Mouse (Mus musculus) CH12.LX (cell line): Measurements from ENCODE around the gene Rtn4ip1. TPM values are rescaled to one million over a fixed set of nuclear protein-coding genes. Genes with fewer than 3 reads are reported as not detected.
A peak's percentile ranks its signal among the peaks of the same experiment; 100 is the strongest.

ENCODE experiments used
- DNase-seq: peaks from one replicate; pipeline ENCODE4 v3.0.0-alpha.2; 2013; ENCODE audit errors: extremely low read depth
- H3K27ac ChIP-seq: 2 replicates; pipeline ENCODE4 v1.5.1; 2012; ENCODE audit warnings: low read depth, mild to moderate bottlenecking, control low read depth, moderate library complexity; ENCODE audit not compliant: insufficient read depth
- H3K27me3 ChIP-seq: replicated peaks from 2 replicates; pipeline ENCODE3; 2012; ENCODE audit warnings: inconsistent platforms
- H3K36me3 ChIP-seq, 2 experiments: replicated peaks in 1 of 2; 2 replicates each; pipeline versions ENCODE3 to v1.6.1; 2012; ENCODE audit warnings: inconsistent platforms in 1 of 2, low read length in 1 of 2, mild to moderate bottlenecking in 1 of 2, mixed read lengths in 1 of 2, moderate library complexity in 1 of 2; ENCODE audit not compliant: control insufficient read depth in 1 of 2, insufficient read depth in 1 of 2
- H3K4me1 ChIP-seq, 2 experiments: 2 replicates each; pipeline ENCODE4 v1.6.1; 2012; ENCODE audit warnings: inconsistent platforms in 1 of 2, moderate library complexity in 1 of 2; ENCODE audit not compliant: insufficient read depth in 2 of 2, control insufficient read depth in 1 of 2
- H3K4me2 ChIP-seq: 2 replicates; pipeline ENCODE4 v1.6.1; 2012; ENCODE audit warnings: low read depth, mild to moderate bottlenecking, control low read depth; ENCODE audit not compliant: poor library complexity, insufficient read depth, severe bottlenecking
- H3K4me3 ChIP-seq, 3 experiments: fragments of 150-350 bp in 1 of 3; sonication (generic) in 1 of 3; replicated peaks in 1 of 3; 2 replicates each; pipeline versions ENCODE3 to v1.5.1; 2011 to 2012; ENCODE audit warnings: low read depth in 2 of 3, low read length in 2 of 3, mild to moderate bottlenecking in 2 of 3, moderate library complexity in 2 of 3, control low read depth in 1 of 3, improper control_type of control experiment in 1 of 3, inconsistent platforms in 1 of 3, mixed read lengths in 1 of 3; ENCODE audit not compliant: poor library complexity in 1 of 3
- H3K79me2 ChIP-seq: replicated peaks from 2 replicates; pipeline ENCODE4 v1.6.1; 2012; ENCODE audit warnings: mild to moderate bottlenecking, moderate library complexity; ENCODE audit not compliant: control insufficient read depth, poor library complexity, insufficient read depth, severe bottlenecking; ENCODE audit errors: extremely low read depth
- H3K9ac ChIP-seq: 2 replicates; pipeline ENCODE4 v1.6.1; 2012; ENCODE audit warnings: low read depth, mild to moderate bottlenecking, control low read depth, moderate library complexity; ENCODE audit not compliant: insufficient read depth
- H3K9me3 ChIP-seq: replicated peaks from 2 replicates; pipeline ENCODE3; 2012; ENCODE audit warnings: low read length, inconsistent platforms, mixed read lengths
- BHLHE40 ChIP-seq: IDR thresholded peaks from 2 replicates; pipeline ENCODE4 v1.6.1; 2011; ENCODE audit warnings: mild to moderate bottlenecking, low read depth, low read length, improper control_type of control experiment
- CHD1 ChIP-seq: IDR thresholded peaks from 2 replicates; pipeline ENCODE4 v1.6.1; 2012; ENCODE audit warnings: low read depth, low read length, improper control_type of control experiment, inconsistent platforms
- CHD2 ChIP-seq: IDR thresholded peaks from 2 replicates; pipeline ENCODE4 v1.6.1; 2011; ENCODE audit warnings: low read length, improper control_type of control experiment
- CTCF ChIP-seq, 2 experiments: IDR thresholded peaks in 1 of 2; conservative IDR thresholded peaks in 1 of 2; 2 replicates each; pipeline ENCODE4 v1.5.1; 2011 to 2012; ENCODE audit warnings: low read depth in 2 of 2, low read length in 2 of 2, improper control_type of control experiment in 1 of 2, inconsistent platforms in 1 of 2, mild to moderate bottlenecking in 1 of 2, moderate library complexity in 1 of 2
- E2F4 ChIP-seq: IDR thresholded peaks from 2 replicates; pipeline ENCODE4 v1.6.1; 2011; ENCODE audit warnings: low read depth, low read length, improper control_type of control experiment; ENCODE audit not compliant: insufficient replicate concordance
- ELF1 ChIP-seq: IDR thresholded peaks from 2 replicates; pipeline ENCODE4 v1.6.1; 2014; ENCODE audit warnings: low read depth, mild to moderate bottlenecking, inconsistent platforms, low read length, improper control_type of control experiment
- EP300 ChIP-seq: IDR thresholded peaks from 2 replicates; pipeline ENCODE4 v1.6.1; 2011; ENCODE audit warnings: low read length, improper control_type of control experiment
- ETS1 ChIP-seq: conservative IDR thresholded peaks from 2 replicates; pipeline ENCODE4 v1.6.1; 2012; ENCODE audit warnings: low read depth, mild to moderate bottlenecking, inconsistent platforms, low read length, improper control_type of control experiment, moderate library complexity
- GABPA ChIP-seq: IDR thresholded peaks from 2 replicates; pipeline ENCODE4 v1.6.1; 2012; ENCODE audit warnings: low read depth, low read length, improper control_type of control experiment, inconsistent platforms; ENCODE audit not compliant: insufficient replicate concordance
- HCFC1 ChIP-seq: IDR thresholded peaks from 2 replicates; pipeline ENCODE4 v1.6.1; 2012; ENCODE audit warnings: low read depth, mild to moderate bottlenecking, inconsistent platforms, low read length, improper control_type of control experiment
- IRF4 ChIP-seq: IDR thresholded peaks from 2 replicates; pipeline ENCODE4 v1.6.1; 2014; ENCODE audit warnings: low read depth, mild to moderate bottlenecking, inconsistent platforms, low read length, improper control_type of control experiment
- JUND ChIP-seq: conservative IDR thresholded peaks from 2 replicates; pipeline ENCODE4 v1.6.1; 2011; ENCODE audit warnings: low read depth, low read length, improper control_type of control experiment
- KAT2A ChIP-seq: IDR thresholded peaks from 2 replicates; pipeline ENCODE4 v1.6.1; 2012; ENCODE audit warnings: low read length, improper control_type of control experiment, inconsistent platforms; ENCODE audit not compliant: insufficient replicate concordance
- MAX ChIP-seq: IDR thresholded peaks from 2 replicates; pipeline ENCODE4 v1.6.1; 2011; ENCODE audit warnings: low read length, improper control_type of control experiment
- MAZ ChIP-seq: IDR thresholded peaks from 2 replicates; pipeline ENCODE4 v1.6.1; 2012; ENCODE audit warnings: low read depth, mild to moderate bottlenecking, inconsistent platforms, low read length, improper control_type of control experiment, moderate library complexity
- MEF2A ChIP-seq: IDR thresholded peaks from 2 replicates; pipeline ENCODE4 v1.6.1; 2014; ENCODE audit warnings: low read depth, mild to moderate bottlenecking, inconsistent platforms, low read length, improper control_type of control experiment, borderline replicate concordance
- MXI1 ChIP-seq: IDR thresholded peaks from 2 replicates; pipeline ENCODE4 v1.6.1; 2011; ENCODE audit warnings: mild to moderate bottlenecking, low read depth, low read length, improper control_type of control experiment
- MYC ChIP-seq: IDR thresholded peaks from 2 replicates; pipeline ENCODE4 v1.6.1; 2011; ENCODE audit warnings: low read depth, mild to moderate bottlenecking, improper control_type of control experiment, low read length
- NRF1 ChIP-seq: IDR thresholded peaks from 2 replicates; pipeline ENCODE4 v1.6.1; 2014; ENCODE audit warnings: low read depth, mild to moderate bottlenecking, inconsistent platforms, low read length, improper control_type of control experiment, moderate library complexity
- PAX5 ChIP-seq: IDR thresholded peaks from 2 replicates; pipeline ENCODE4 v1.6.1; 2012; ENCODE audit warnings: low read length, inconsistent platforms, mixed read lengths
- POLR2A ChIP-seq: IDR thresholded peaks from 2 replicates; pipeline ENCODE4 v1.6.1; 2011; ENCODE audit warnings: low read depth, mild to moderate bottlenecking, improper control_type of control experiment, low read length
- POLR2AphosphoS2 ChIP-seq: IDR thresholded peaks from 2 replicates; pipeline ENCODE4 v1.6.1; 2011; ENCODE audit warnings: low read depth, low read length, improper control_type of control experiment
- RAD21 ChIP-seq: IDR thresholded peaks from 2 replicates; pipeline ENCODE4 v1.6.1; 2011; ENCODE audit warnings: low read depth, mild to moderate bottlenecking, low read length, improper control_type of control experiment, moderate library complexity
- SIN3A ChIP-seq: IDR thresholded peaks from 2 replicates; pipeline ENCODE4 v1.6.1; 2012; ENCODE audit warnings: low read length, improper control_type of control experiment, inconsistent platforms
- SMC3 ChIP-seq: IDR thresholded peaks from 2 replicates; pipeline ENCODE4 v1.6.1; 2011; ENCODE audit warnings: low read depth, low read length, improper control_type of control experiment
- TBP ChIP-seq: conservative IDR thresholded peaks from 2 replicates; pipeline ENCODE4 v1.6.1; 2011; ENCODE audit warnings: low read depth, low read length, improper control_type of control experiment
- TCF12 ChIP-seq: IDR thresholded peaks from 2 replicates; pipeline ENCODE4 v1.6.1; 2014; ENCODE audit warnings: low read depth, mild to moderate bottlenecking, inconsistent platforms, low read length, improper control_type of control experiment
- UBTF ChIP-seq: IDR thresholded peaks from 2 replicates; pipeline ENCODE4 v1.6.1; 2012; ENCODE audit warnings: low read depth, mild to moderate bottlenecking, inconsistent platforms, low read length, improper control_type of control experiment, moderate library complexity
- USF1 ChIP-seq: IDR thresholded peaks from 2 replicates; pipeline ENCODE4 v1.6.1; 2014; ENCODE audit warnings: low read depth, mild to moderate bottlenecking, inconsistent platforms, low read length, improper control_type of control experiment
- ZC3H11A ChIP-seq: IDR thresholded peaks from 2 replicates; pipeline ENCODE4 v1.6.1; 2012; ENCODE audit warnings: low read depth, mild to moderate bottlenecking, inconsistent platforms, low read length, improper control_type of control experiment
- ZKSCAN1 ChIP-seq: IDR thresholded peaks from 2 replicates; pipeline ENCODE4 v1.6.1; 2012; ENCODE audit warnings: low read depth, inconsistent platforms, low read length, improper control_type of control experiment, borderline replicate concordance
- ZMIZ1 ChIP-seq: IDR thresholded peaks from 2 replicates; pipeline ENCODE4 v1.6.1; 2012; ENCODE audit warnings: low read depth, mild to moderate bottlenecking, inconsistent platforms, low read length, improper control_type of control experiment
- ZNF384 ChIP-seq: IDR thresholded peaks from 2 replicates; pipeline ENCODE4 v1.6.1; 2012; ENCODE audit warnings: low read depth, low read length, improper control_type of control experiment, inconsistent platforms
- dilution Hi-C: fragments of 300-500 bp; cut with MboI; formaldehyde crosslinking; loops from 2 replicates; pipeline ENCODE4 v1.14.3; 2020; ENCODE audit warnings: low sequenced_read_pairs; ENCODE audit not compliant: extremely low pct_unique_long_range_greater_than_20kb, extremely low pct_ligation_motif_present
- in situ Hi-C: fragments of 300-500 bp; cut with MboI; formaldehyde crosslinking; loops from 3 replicates; pipeline ENCODE4 v1.14.3; 2019; ENCODE audit warnings: low sequenced_read_pairs, low pct_ligation_motif_present, low pct_unique_long_range_greater_than_20kb, mixed read lengths
- polyA plus RNA-seq: library from polyadenylated mRNA; unstranded; fragments of >175 nt; gene quantifications from 2 replicates; pipeline ENCODE4 v1.2.1, GENCODE M21; 2012; ENCODE audit warnings: low read depth; ENCODE audit not compliant: insufficient read length
- total RNA-seq, 2 experiments: library from RNA; depleted of rRNA; stranded (reverse); fragments of 300-350 nt in 1 of 2; fragments of >200 nt in 1 of 2; gene quantifications; 2 replicates each; pipeline ENCODE4 v1.2.3; 2012 to 2014

Rtn4ip1 gene
- total and polyA plus RNA-seq, 3 experiments = 11.5 to 68.3 (median 24.7) TPM

- Histone ChIP-seq H3K9ac (peak overlapping the region; percentile 70), H3K9me3 (no peaks in the 10 kb centered on the region), H3K27me3 (no peaks in the 10 kb centered on the region), H3K4me2 (peak overlapping the region; percentile 88), H3K36me3 (peaks cover 5 to 13% of the 10 kb centered on the region in 2 experiments), H3K79me2 (no peaks in the 10 kb centered on the region), H3K4me1 (peaks cover 6 to 25% of the 10 kb centered on the region in 2 experiments), H3K4me3 (peak overlapping the region; percentile 23 to 89 (median 46)), H3K27ac (no peak overlapping the region)
- dilution Hi-C loops (no loop called here), in situ Hi-C loops (no loop called here)
- DNase-seq = peak; percentile 62
- no peak for TF ChIP-seq PAX5
- TF ChIP-seq GABPA = no peak
- no peak for TF ChIP-seq EP300
- 0 out of 2 replicates have a peak, but pooled peaks have one; percentile 20 for TF ChIP-seq MEF2A
- no peak for TF ChIP-seq JUND
- TF ChIP-seq ZC3H11A = no peak
- no peak for TF ChIP-seq TCF12
- TF ChIP-seq CHD1 = no peak
- TF ChIP-seq ELF1 = no peak
- no peak for TF ChIP-seq IRF4
- TF ChIP-seq E2F4 = no peak
- no peak for TF ChIP-seq ZKSCAN1
- no peak for TF ChIP-seq ZNF384
- TF ChIP-seq SIN3A = 0 out of 2 replicates have a peak, but pooled peaks have one; percentile 54
- TF ChIP-seq USF1 = no peak
- no peak for TF ChIP-seq UBTF
- 0 out of 2 replicates have a peak, but pooled peaks have one; percentile 10 for TF ChIP-seq MAX
- no peak for TF ChIP-seq MXI1
- TF ChIP-seq NRF1 = no peak
- no peak for TF ChIP-seq MYC
- peak; percentile 48 to 82 for TF ChIP-seq CTCF (conservative IDR thresholded peaks at IDR 0.05 in 1 of 2, IDR thresholded peaks at IDR 0.05 in 1 of 2; ENCODE audit: low read depth in 2 of 2, low read length in 2 of 2)
- TF ChIP-seq HCFC1 = no peak
- peak; percentile 55 for TF ChIP-seq RAD21
- TF ChIP-seq POLR2A = no peak
- TF ChIP-seq POLR2AphosphoS2 = no peak
- TF ChIP-seq CHD2 = no peak
- TF ChIP-seq KAT2A = no peak
- TF ChIP-seq ZMIZ1 = no peak
- TF ChIP-seq BHLHE40 = no peak
- TF ChIP-seq MAZ = 0 out of 2 replicates have a peak, but pooled peaks have one; percentile 66
- no peak for TF ChIP-seq TBP
- peak; percentile 73 for TF ChIP-seq SMC3
- no peak for TF ChIP-seq ETS1
These were observed 100.7 kb downstream of the Rtn4ip1 start for GRCm38 (mm10) chr10:44002004-44002940.
